Comparison of ENCODE assay signal across 7 mouse cellular contexts in genomic region chr11:70413961-70414360, GRCm38 (mm10). TPM values are rescaled to one million over a fixed set of nuclear protein-coding genes. Genes with fewer than 3 reads are reported as not detected.
DNase-seq lines count a peak whose midpoint lies in the region; ATAC-seq and TF ChIP-seq lines count a peak whose summit lies in the region.

No protein-coding gene starts in this region.

- DNase-seq in 3134 (ENCODE audit: extremely low read depth, insufficient read length, low spot score): peak; percentile 38
- DNase-seq in 3T3-L1 (ENCODE audit: low read depth, low spot score): peak; percentile 91
- DNase-seq in adrenal gland, postnatal 14 days: peak; percentile 86
- DNase-seq in embryonic facial prominence, embryonic 11.5 days (ENCODE audit: low spot score): peak; percentile 87
- DNase-seq in kidney, postnatal 36 days: peak; percentile 80 to 91
- DNase-seq in lung, adult 2 months: peak; percentile 66
- peak; percentile 84 for DNase-seq in right cerebral cortex, postnatal 4 days

- no peaks in the 10 kb centered on the region for H3K36me3 ChIP-seq in embryonic facial prominence, embryonic 11.5 days (replicated peaks; ENCODE audit: control insufficient read depth, insufficient read depth, low read depth, low read length)

- H3K4me2 ChIP-seq in embryonic facial prominence, embryonic 11.5 days (ENCODE audit: low read depth, low read length): no peak overlapping the region

- H3K27me3 ChIP-seq in embryonic facial prominence, embryonic 11.5 days (ENCODE audit: control insufficient read depth, insufficient read depth, low read length): no peaks in the 10 kb centered on the region

- H3K9me3 ChIP-seq in embryonic facial prominence, embryonic 11.5 days (replicated peaks; ENCODE audit: control insufficient read depth, low read length): no peaks in the 10 kb centered on the region

- H3K27ac ChIP-seq in embryonic facial prominence, embryonic 11.5 days (replicated peaks; ENCODE audit: low read depth, low read length): no peak overlapping the region

- H3K9ac ChIP-seq in embryonic facial prominence, embryonic 11.5 days (replicated peaks; ENCODE audit: low read length): no peak overlapping the region

- TF ChIP-seq CTCF in lung, adult 2 months (IDR thresholded peaks at IDR 0.05; ENCODE audit: insufficient read depth, low read length): peak; percentile 48

- H3K4me1 ChIP-seq in embryonic facial prominence, embryonic 11.5 days (ENCODE audit: control insufficient read depth, insufficient read depth, low read length): no peaks in the 10 kb centered on the region
- 0 out of 2 replicates have a peak, but pooled peaks cover 2% of the 10 kb centered on the region for H3K4me1 ChIP-seq in lung, adult 2 months (ENCODE audit: control insufficient read depth, insufficient read depth, low read length)

- TF ChIP-seq POLR2A in lung, adult 2 months (IDR thresholded peaks at IDR 0.05; ENCODE audit: borderline replicate concordance, extremely low read depth, low read depth, low read length): no peak

- no peak overlapping the region for H3K4me3 ChIP-seq in embryonic facial prominence, embryonic 11.5 days (ENCODE audit: low read depth, low read length)
- H3K4me3 ChIP-seq in lung, adult 2 months (replicated peaks; ENCODE audit: extremely low read depth, low read depth, low read length): no peak overlapping the region

- no peak for ATAC-seq in embryonic facial prominence, embryonic 11.5 days (replicated peaks; ENCODE audit: insufficient number of reproducible peaks, low FRiP score, low TSS enrichment, low read depth)

- WGBS in embryonic facial prominence, embryonic 11.5 days: 6% methylated on average over 3 of the region's 3 CpGs
- WGBS in lung, adult 2 months: 4% methylated on average over 3 of the region's 3 CpGs

RNA-seq across cellular contexts. Expression of gene Pelp1, which starts 4.1 kb away (rescaled TPM):
- 23.2 and 28.9 TPM in 2 replicates for total RNA-seq in adrenal gland, postnatal 14 days (2021)
- polyA plus RNA-seq in embryonic facial prominence, embryonic 11.5 days (2014; fragmentation: Nextera tagmentation; extraction: Ambion mirVana): 34.9 and 39.4 TPM in 2 replicates
- polyA plus RNA-seq in lung, adult 2 months (2012; rRNA removed): 15.9 and 17.4 TPM in 2 replicates

RNA-seq across cellular contexts. Expression of gene Arrb2, which starts 18.5 kb away (rescaled TPM):
- 17.5 and 32.6 TPM in 2 replicates for total RNA-seq in adrenal gland, postnatal 14 days (2021)
- 21.4 and 24.1 TPM in 2 replicates for polyA plus RNA-seq in embryonic facial prominence, embryonic 11.5 days (2014; fragmentation: Nextera tagmentation; extraction: Ambion mirVana)
- 48.2 and 80.2 TPM in 2 replicates for polyA plus RNA-seq in lung, adult 2 months (2012; rRNA removed)

RNA-seq across cellular contexts. Expression of gene Med11, which starts 37.8 kb away (rescaled TPM):
- total RNA-seq in adrenal gland, postnatal 14 days (2021): 18.1 and 23.3 TPM in 2 replicates
- 38.7 and 46.9 TPM in 2 replicates for polyA plus RNA-seq in embryonic facial prominence, embryonic 11.5 days (2014; fragmentation: Nextera tagmentation; extraction: Ambion mirVana)
- polyA plus RNA-seq in lung, adult 2 months (2012; rRNA removed): 21.6 and 26.9 TPM in 2 replicates

RNA-seq across cellular contexts. Expression of gene Zmynd15, which starts 45.3 kb away (rescaled TPM):
- total RNA-seq in adrenal gland, postnatal 14 days (2021): 1.3 and 1.5 TPM in 2 replicates
- 0.18 and 0.26 TPM in 2 replicates for polyA plus RNA-seq in embryonic facial prominence, embryonic 11.5 days (2014; fragmentation: Nextera tagmentation; extraction: Ambion mirVana)
- 8.7 and 12.3 TPM in 2 replicates for polyA plus RNA-seq in lung, adult 2 months (2012; rRNA removed)

RNA-seq across cellular contexts. Expression of gene Cxcl16, which starts 45.8 kb away (rescaled TPM):
- total RNA-seq in adrenal gland, postnatal 14 days (2021): 4.0 and 6.0 TPM in 2 replicates
- polyA plus RNA-seq in embryonic facial prominence, embryonic 11.5 days (2014; fragmentation: Nextera tagmentation; extraction: Ambion mirVana): 0.81 and 0.91 TPM in 2 replicates
- polyA plus RNA-seq in lung, adult 2 months (2012; rRNA removed): 67.2 and 74.6 TPM in 2 replicates

Comparison
In these comparisons a context has a peak if more than half of its experiments do, and no peak if none do; other contexts are left out.
1. DNase-seq: peak in every context shown above with its lines; median percentile 91 in 3T3-L1; 87 in embryonic facial prominence, embryonic 11.5 days; 86 in adrenal gland, postnatal 14 days; 86 in kidney, postnatal 36 days; 84 in right cerebral cortex, postnatal 4 days; 66 in lung, adult 2 months; 38 in 3134.